Mouse (Mus musculus) heart, embryonic 16.5 days (tissue): ENCODE results near the gene Rtl5. TPM values are rescaled to one million over a fixed set of nuclear protein-coding genes. Genes with fewer than 3 reads are reported as not detected.

ENCODE experiments used
- polyA plus RNA-seq: library from polyadenylated mRNA; unstranded; fragments of >200 nt; fragmentation: Nextera tagmentation; extraction: Ambion mirVana; gene quantifications from 2 replicates; pipeline ENCODE4 v1.2.1, GENCODE M21; 2015

Gene Rtl5
- polyA plus RNA-seq, 1 experiment from 2014 or later, result 0.42 TPM

Other genes starting within 250 kb of the Rtl5 start
- gene Nhsl2, start 221.9 kb downstream of the Rtl5 start, polyA plus RNA-seq, result 6.9 and 7.0 TPM in 2 replicates
- 35.2 and 38.2 TPM in 2 replicates for gene Pin4, start 48.1 kb upstream of the Rtl5 start, polyA plus RNA-seq
- 7.8 and 7.9 TPM in 2 replicates for gene Ercc6l, start 85.8 kb upstream of the Rtl5 start, polyA plus RNA-seq
- 436 and 437 TPM in 2 replicates for gene Rps4x, start 118.1 kb upstream of the Rtl5 start, polyA plus RNA-seq
- 322 and 350 TPM in 2 replicates for gene Cited1, start 180.9 kb upstream of the Rtl5 start, polyA plus RNA-seq